ENCODE assay signal across 20 mouse cellular contexts in the genomic region with DNA sequence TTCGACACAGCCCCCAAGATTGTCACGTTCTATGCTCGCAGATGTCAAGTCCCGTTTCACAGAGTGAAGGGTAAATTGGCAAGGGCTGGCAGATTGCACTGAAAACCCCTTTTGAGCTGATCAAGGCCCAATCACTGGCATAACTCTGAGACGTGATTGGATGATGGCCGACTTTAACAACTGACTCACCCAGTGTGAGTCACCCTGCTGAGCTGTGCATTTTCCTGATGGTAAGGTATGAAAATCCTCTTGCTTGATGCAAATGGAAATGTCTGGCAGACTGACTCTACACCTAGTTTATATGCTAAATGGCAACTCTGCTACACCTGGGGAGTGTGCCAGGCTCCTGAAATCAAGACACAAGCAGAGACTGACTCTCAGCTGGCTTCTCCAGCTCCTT. TPM values are rescaled to one million over a fixed set of nuclear protein-coding genes. Genes with fewer than 3 reads are reported as not detected.
DNase-seq lines count a peak whose midpoint lies in the region.
"Had no signal": no experiment of that assay in that cellular context is flagged by ENCODE, and none has a peak within 500 bp of the region (broad histone marks: within the 10 kb centered on the region; RNA-seq: fewer than 3 reads in every experiment).

No protein-coding gene starts in this region.

- DNase-seq in adrenal gland, adult 2 months = peak; percentile 41
- DNase-seq in adrenal gland, adult 18-20 months (ENCODE audit: low spot score in 2 of 2) = no peak
- DNase-seq in left cerebral cortex, adult 11 months (ENCODE audit: low spot score) = peak; percentile 50
- no peak for DNase-seq in left cerebral cortex, postnatal 4 days
- peak; percentile 46 to 58 for DNase-seq in layer of hippocampus, adult 8-10 months (ENCODE audit: low spot score in 2 of 2)
- DNase-seq in telencephalon, adult 2 months (ENCODE audit: low read depth, low spot score) = peak; percentile 79
- no peak for DNase-seq in lung, adult 18-20 months
- no peak for DNase-seq in retina, embryonic 14.5 days (ENCODE audit: low spot score)
- DNase-seq: adrenal gland, postnatal 10 days; cerebellum, adult 18-20 months; gastrocnemius, adult 2 months; heart, adult 11 months; heart, postnatal 36 days; liver; lung, adult 2 months; lung, postnatal 4 days; thymus, adult 2 months had no signal

- intact Hi-C loops in left cerebral cortex, postnatal 4 days (cut with DNase I) = no loop called here

RNA-seq across cellular contexts. Expression of a gene that starts 42.1 kb away (rescaled TPM):
- 10 to 100 TPM; 12.8 to 27.5 TPM for total RNA-seq in adrenal gland, adult 2 months (2021)
- polyA plus RNA-seq in adrenal gland, adult 2 months (2012; rRNA removed) = 5.7 and 6.0 TPM in 2 replicates
- 10 to 100 TPM; 14.4 to 23.0 TPM for total RNA-seq in adrenal gland, adult 18-20 months (2021)
- 10 to 100 TPM; 41.3 to 42.4 TPM for total RNA-seq in left cerebral cortex, postnatal 4 days (2021)
- 10 to 100 TPM; 80.3 to 85.3 (median 82.6) TPM for total RNA-seq in layer of hippocampus, adult 8-10 months (2022)
- total RNA-seq: common myeloid progenitor, adult 5-6 weeks; MEL; monocyte, adult 5-6 weeks had no signal

Comparison
In these comparisons a context has a peak if more than half of its experiments do, and no peak if none do; other contexts are left out.
1. DNase-seq: peak in adrenal gland, adult 2 months (single experiment), left cerebral cortex, adult 11 months (single experiment), layer of hippocampus, adult 8-10 months (2 of 2) and telencephalon, adult 2 months (single experiment); none in adrenal gland, adult 18-20 months (0 of 2), left cerebral cortex, postnatal 4 days (single experiment), lung, adult 18-20 months (0 of 2) and retina, embryonic 14.5 days (single experiment).